Mouse (Mus musculus): ENCODE results near the gene Zcwpw1. TPM values are rescaled to one million over a fixed set of nuclear protein-coding genes. Genes with fewer than 3 reads are reported as not detected.

Gene Zcwpw1
- total RNA-seq, 1 experiment from 2014 or later = 5.7 TPM

GRCm38 (mm10) chr5:137784546-137784945 is 3.1 kb upstream of the Zcwpw1 start:
- DNase-seq = peak; percentile 64

- DNase-seq = peak; percentile 75
Measured at GRCm38 (mm10) chr5:137785164-137786031, 2.2 kb upstream of the Zcwpw1 start.

- peak; percentile 99 for DNase-seq
Measured at GRCm38 (mm10) chr5:137786109-137786942, 1.3 kb upstream of the Zcwpw1 start.

- no peak for DNase-seq
Measured at GRCm38 (mm10) chr5:137788171-137788570, 573 bp downstream of the Zcwpw1 start.

- no peak for DNase-seq
Measured at GRCm38 (mm10) chr5:137788946-137789531, 1.4 kb downstream of the Zcwpw1 start.

- no peak for DNase-seq
Measured at GRCm38 (mm10) chr5:137791553-137791952, 4.0 kb downstream of the Zcwpw1 start.

GRCm38 (mm10) chr5:137796606-137797005 is 9.0 kb downstream of the Zcwpw1 start:
- peak; percentile 39 for DNase-seq

- DNase-seq = no peak
Measured at GRCm38 (mm10) chr5:137800917-137801316, 13.3 kb downstream of the Zcwpw1 start.

- DNase-seq = no peak
Measured at GRCm38 (mm10) chr5:137806158-137806557, 18.6 kb downstream of the Zcwpw1 start.

GRCm38 (mm10) chr5:137808316-137808715 is 20.7 kb downstream of the Zcwpw1 start:
- no peak for DNase-seq

- no peak for DNase-seq
Measured at GRCm38 (mm10) chr5:137817466-137818222, 30.0 kb downstream of the Zcwpw1 start.

- no peak for DNase-seq
Measured at GRCm38 (mm10) chr5:137822126-137822525, 34.5 kb downstream of the Zcwpw1 start.

- DNase-seq = no peak
Measured at GRCm38 (mm10) chr5:137822602-137823001, 35.0 kb downstream of the Zcwpw1 start.

- no peak for DNase-seq
Measured at GRCm38 (mm10) chr5:137823455-137824045, 36.0 kb downstream of the Zcwpw1 start.

GRCm38 (mm10) chr5:137825030-137825429 is 37.4 kb downstream of the Zcwpw1 start:
- no peak for DNase-seq

GRCm38 (mm10) chr5:137825971-137826370 is 38.4 kb downstream of the Zcwpw1 start:
- DNase-seq = no peak

- no peak for DNase-seq
Measured at GRCm38 (mm10) chr5:137826421-137826820, 38.8 kb downstream of the Zcwpw1 start.

- DNase-seq = no peak
Measured at GRCm38 (mm10) chr5:137828694-137829093, 41.1 kb downstream of the Zcwpw1 start.

GRCm38 (mm10) chr5:137830238-137830637 is 42.6 kb downstream of the Zcwpw1 start:
- no peak for DNase-seq

GRCm38 (mm10) chr5:137831106-137831505 is 43.5 kb downstream of the Zcwpw1 start:
- no peak for DNase-seq

- DNase-seq = no peak
Measured at GRCm38 (mm10) chr5:137831506-137831905, 43.9 kb downstream of the Zcwpw1 start.

- DNase-seq = no peak
Measured at GRCm38 (mm10) chr5:137833500-137833899, 45.9 kb downstream of the Zcwpw1 start.
